Mouse (Mus musculus) cerebellum, adult 2 months (tissue): ENCODE results near the gene Med11. TPM values are rescaled to one million over a fixed set of nuclear protein-coding genes. Genes with fewer than 3 reads are reported as not detected.
A peak's percentile ranks its signal among the peaks of the same experiment; 100 is the strongest.

Experiments used
- DNase-seq, 2 experiments: peaks; one replicate each; pipeline ENCODE4 v3.0.0; 2021
- H3K27ac ChIP-seq: fragments of 200-500 bp; 2 replicates; pipeline ENCODE4 v1.5.1; 2012; ENCODE audit warnings: low read length, control low read depth, inconsistent platforms; ENCODE audit not compliant: insufficient read depth
- H3K27me3 ChIP-seq: fragments of 200-500 bp; 2 replicates; pipeline ENCODE4 v1.6.1; 2012; ENCODE audit warnings: inconsistent platforms, mild to moderate bottlenecking, low read length, moderate library complexity; ENCODE audit not compliant: control insufficient read depth, insufficient read depth
- H3K4me1 ChIP-seq: fragments of 200-500 bp; 2 replicates; pipeline ENCODE4 v1.6.1; 2011; ENCODE audit warnings: low read length; ENCODE audit not compliant: control insufficient read depth, insufficient read depth
- H3K4me3 ChIP-seq: fragments of 200-500 bp; replicated peaks from 2 replicates; pipeline ENCODE3; 2011; ENCODE audit warnings: mild to moderate bottlenecking, low read depth, low read length, control low read depth; ENCODE audit not compliant: insufficient read depth
- CTCF ChIP-seq: fragments of 200-500 bp; IDR thresholded peaks from 2 replicates; pipeline ENCODE4 v1.5.1; 2011; ENCODE audit warnings: low read depth, mild to moderate bottlenecking, control low read depth, low read length, moderate library complexity, borderline replicate concordance; ENCODE audit not compliant: insufficient read depth
- POLR2A ChIP-seq: fragments of 200-500 bp; IDR thresholded peaks from 2 replicates; pipeline ENCODE4 v1.6.1; 2011; ENCODE audit warnings: low read length, control low read depth, borderline replicate concordance; ENCODE audit not compliant: insufficient read depth
- WGBS: fragments of 180-500 bp; shearing (Covaris S2); methylation state at CpG from one replicate; pipeline ENCODE4 v1.1.7; 2018; 5-methylcytosine and 5-hydroxymethylcytosine counted together
- polyA plus RNA-seq: library from polyadenylated mRNA; depleted of rRNA; stranded (reverse); fragments of >200 nt; gene quantifications from 2 replicates; pipeline ENCODE4 v1.2.3, GENCODE M21; 2012

Med11 gene
- polyA plus RNA-seq, 1 experiment, result 20.5 TPM

GRCm38 (mm10) chr11:70431574-70431973 lies 20.1 kb upstream of the Med11 start:
- Histone ChIP-seq H3K27me3 (no peaks in the 10 kb centered on the region), H3K4me1 (peaks cover 6% of the 10 kb centered on the region), H3K4me3 (no peak overlapping the region), H3K27ac (0 out of 2 replicates have a peak overlapping the region, but pooled peaks have one; percentile 10)
- TF ChIP-seq POLR2A (no peak), CTCF (no peak)
- peak in 1 of 2 experiments; percentile 37 for DNase-seq
- WGBS, result 27% methylated on average over 5 of the region's 5 CpGs

GRCm38 (mm10) chr11:70432048-70432894 lies 19.4 kb upstream of the Med11 start, which contains the start of gene Arrb2:
Arrb2 (plus strand) TSS chr11:70432635.
- TF ChIP-seq CTCF, result peak; percentile 80
- TF ChIP-seq POLR2A, result peak; percentile 80
- H3K27ac ChIP-seq, result peak within 1 kb of the TSS; percentile 32
- peak; percentile 99 for DNase-seq
- under 1% methylated on average over 73 of the region's 75 CpGs for WGBS
- H3K27me3 ChIP-seq, result no peaks in the 10 kb centered on the region
- peaks cover 6% of the 10 kb centered on the region for H3K4me1 ChIP-seq
- H3K4me3 ChIP-seq, result peak within 1 kb of the TSS; percentile 74

GRCm38 (mm10) chr11:70432895-70433568 lies 18.7 kb upstream of the Med11 start:
- H3K27ac ChIP-seq, result peak overlapping the region; percentile 32
- H3K4me3 ChIP-seq, result peak overlapping the region; percentile 65
- TF ChIP-seq POLR2A, result no peak
- TF ChIP-seq CTCF, result no peak
- peak in 1 of 2 experiments; percentile 71 for DNase-seq
- H3K27me3 ChIP-seq, result no peaks in the 10 kb centered on the region
- peaks cover 6% of the 10 kb centered on the region for H3K4me1 ChIP-seq
- 3% methylated on average over 15 of the region's 15 CpGs for WGBS

- TF ChIP-seq POLR2A, result no peak
- no peak for TF ChIP-seq CTCF
- no peaks in the 10 kb centered on the region for H3K27me3 ChIP-seq
- WGBS, result 31% methylated on average over 1 of the region's 1 CpGs
- DNase-seq, result no peak
- H3K27ac ChIP-seq, result no peak overlapping the region
- H3K4me1 ChIP-seq, result peaks cover 6% of the 10 kb centered on the region
- peak overlapping the region; percentile 65 for H3K4me3 ChIP-seq
Observed at GRCm38 (mm10) chr11:70433569-70433943, 18.2 kb upstream of the Med11 start.

- WGBS, result 93% methylated on average over 3 of the region's 3 CpGs
- no peak overlapping the region for H3K4me3 ChIP-seq
- H3K27me3 ChIP-seq, result no peaks in the 10 kb centered on the region
- TF ChIP-seq CTCF (no peak), POLR2A (no peak)
- DNase-seq, result no peak
- H3K27ac ChIP-seq, result no peak overlapping the region
- peaks cover 6% of the 10 kb centered on the region for H3K4me1 ChIP-seq
Observed at GRCm38 (mm10) chr11:70433951-70434350, 17.8 kb upstream of the Med11 start.

GRCm38 (mm10) chr11:70435476-70435875 lies 16.2 kb upstream of the Med11 start:
- no peak overlapping the region for H3K4me3 ChIP-seq
- no peak overlapping the region for H3K27ac ChIP-seq
- peaks cover 6% of the 10 kb centered on the region for H3K4me1 ChIP-seq
- TF ChIP-seq CTCF, result no peak
- TF ChIP-seq POLR2A, result no peak
- WGBS, result 80% methylated on average over 5 of the region's 5 CpGs
- DNase-seq, result no peak
- H3K27me3 ChIP-seq, result no peaks in the 10 kb centered on the region

- WGBS, result 90% methylated on average over 6 of the region's 6 CpGs
- Histone ChIP-seq H3K27me3 (no peaks in the 10 kb centered on the region), H3K4me1 (peaks cover 6% of the 10 kb centered on the region), H3K27ac (no peak overlapping the region), H3K4me3 (no peak overlapping the region)
- no peak for DNase-seq
- TF ChIP-seq CTCF (no peak), POLR2A (no peak)
Observed at GRCm38 (mm10) chr11:70437426-70437825, 14.3 kb upstream of the Med11 start.

GRCm38 (mm10) chr11:70438728-70439374 lies 12.9 kb upstream of the Med11 start:
- 77% methylated on average over 7 of the region's 7 CpGs for WGBS
- no peaks in the 10 kb centered on the region for H3K27me3 ChIP-seq
- H3K4me1 ChIP-seq, result peaks cover under 1% of the 10 kb centered on the region
- TF ChIP-seq CTCF (no peak), POLR2A (no peak)
- no peak for DNase-seq
- H3K27ac ChIP-seq, result no peak overlapping the region
- H3K4me3 ChIP-seq, result no peak overlapping the region
